In genomic region chrX:142693256-142693655, GRCm38 (mm10) we compare ENCODE assay signal across 24 mouse cellular contexts.
"Had no signal": no experiment of that assay in that cellular context is flagged by ENCODE, and none has a peak within 500 bp of the region (broad histone marks: within the 10 kb centered on the region; RNA-seq: fewer than 3 reads in every experiment).

No protein-coding gene starts in this region.

- H3K4me3 ChIP-seq: layer of hippocampus, adult 2 months; limb, embryonic 10.5 days; limb, embryonic 13.5 days; liver, embryonic 12.5 days; liver, embryonic 15.5 days; lung, embryonic 15.5 days; megakaryocyte, embryonic 14.5 days; midbrain, embryonic 10.5 days; midbrain, embryonic 13.5 days; myocyte; neural tube, embryonic 13.5 days; stomach, embryonic 15.5 days had no signal

- H3K4me2 ChIP-seq: limb, embryonic 13.5 days; liver, embryonic 12.5 days; liver, embryonic 15.5 days; lung, embryonic 15.5 days; midbrain, embryonic 13.5 days; neural tube, embryonic 13.5 days; stomach, embryonic 15.5 days had no signal

- H3K9ac ChIP-seq: limb, embryonic 13.5 days; liver, embryonic 12.5 days; liver, embryonic 15.5 days; lung, embryonic 15.5 days; midbrain, embryonic 13.5 days; neural tube, embryonic 13.5 days; stomach, embryonic 15.5 days had no signal

- H3K9me3 ChIP-seq: limb, embryonic 10.5 days; limb, embryonic 13.5 days; liver, embryonic 12.5 days; liver, embryonic 15.5 days; lung, embryonic 15.5 days; megakaryocyte, embryonic 14.5 days; midbrain, embryonic 10.5 days; midbrain, embryonic 13.5 days; neural tube, embryonic 13.5 days; stomach, embryonic 15.5 days had no signal

- H3K27ac ChIP-seq: kidney, postnatal 0 days; layer of hippocampus, adult 2 months; limb, embryonic 10.5 days; limb, embryonic 13.5 days; liver, embryonic 12.5 days; liver, embryonic 15.5 days; lung, embryonic 15.5 days; midbrain, embryonic 10.5 days; midbrain, embryonic 13.5 days; stomach, embryonic 15.5 days had no signal

- DNase-seq: kidney, postnatal 25 days; layer of hippocampus, adult 9-11 months; liver; lung, adult 18-20 months; lung, postnatal 10 days; lung, postnatal 36 days; retina, postnatal 1 day; right cerebral cortex, postnatal 25 days; spleen, adult 18-20 months; thymus, postnatal 25 days had no signal

- H3K36me3 ChIP-seq: midbrain, embryonic 13.5 days; neural tube, embryonic 13.5 days; stomach, embryonic 15.5 days had no signal

- H3K4me1 ChIP-seq: limb, embryonic 10.5 days; liver, embryonic 12.5 days; liver, embryonic 15.5 days; lung, embryonic 15.5 days; midbrain, embryonic 13.5 days; neural tube, embryonic 13.5 days; stomach, embryonic 15.5 days had no signal

- ATAC-seq: liver, embryonic 12.5 days; midbrain, embryonic 13.5 days; midbrain, embryonic 16.5 days had no signal

- H3K27me3 ChIP-seq: liver, embryonic 12.5 days; liver, embryonic 15.5 days; lung, embryonic 15.5 days; stomach, embryonic 15.5 days had no signal
